Mouse (Mus musculus): ENCODE results near the gene Gm21905. TPM values are rescaled to one million over a fixed set of nuclear protein-coding genes. Genes with fewer than 3 reads are reported as not detected.

The Gm21905 gene
- polyA plus RNA-seq, 1 experiment = not detected

GRCm38 (mm10) chr5:67954097-67954496 is 7.9 kb upstream of the Gm21905 start:
- no peak for TF ChIP-seq EP300 (IDR thresholded peaks at IDR 0.05; ENCODE audit: insufficient read depth, low read depth, low read length)
- no peak for TF ChIP-seq CTCF (IDR thresholded peaks at IDR 0.05; ENCODE audit: low read depth, low read length)
- no peak for TF ChIP-seq POLR2A (IDR thresholded peaks at IDR 0.05; ENCODE audit: insufficient read depth, low read length)
- H3K4me3 ChIP-seq (ENCODE audit: low read depth, low read length) = no peak overlapping the region
- no peaks in the 10 kb centered on the region for H3K36me3 ChIP-seq (ENCODE audit: control insufficient read depth, insufficient read depth, low read length, poor library complexity, severe bottlenecking)
- H3K9ac ChIP-seq (ENCODE audit: low read depth, poor library complexity, severe bottlenecking) = no peak overlapping the region
- no peaks in the 10 kb centered on the region for H3K27me3 ChIP-seq (ENCODE audit: control insufficient read depth, insufficient read depth, low read length, poor library complexity, severe bottlenecking)
- no peaks in the 10 kb centered on the region for H3K9me3 ChIP-seq (replicated peaks; ENCODE audit: control insufficient read depth, insufficient read depth, low read length, poor library complexity, severe bottlenecking)
- H3K27ac ChIP-seq (ENCODE audit: insufficient read depth, low read length) = no peak overlapping the region
- no peaks in the 10 kb centered on the region for H3K4me1 ChIP-seq (ENCODE audit: control insufficient read depth, insufficient read depth, low read length)

DNA sequence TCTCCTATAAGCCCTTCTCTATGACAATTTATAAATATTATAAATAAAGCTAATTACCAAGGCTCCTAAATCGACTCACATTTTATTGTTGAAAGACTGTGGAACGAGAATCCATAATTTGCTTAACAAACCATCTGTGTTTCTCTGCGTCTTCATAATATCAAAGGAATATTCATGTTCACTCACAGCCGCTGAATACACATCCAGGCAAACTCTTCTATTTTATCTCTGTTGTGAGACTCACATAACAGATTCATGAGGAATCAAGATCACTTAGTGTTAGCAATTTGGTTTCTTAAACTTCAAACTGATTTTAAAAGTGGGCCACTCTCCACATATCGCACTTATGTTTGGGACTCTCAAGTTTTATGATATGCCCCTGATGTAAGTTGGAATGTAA is 1.9 kb upstream of the Gm21905 start:
- Histone ChIP-seq H3K27ac (ENCODE audit: insufficient read depth, low read length) (no peak overlapping the region), H3K36me3 (ENCODE audit: control insufficient read depth, insufficient read depth, low read length, poor library complexity, severe bottlenecking) (no peaks in the 10 kb centered on the region), H3K4me1 (ENCODE audit: control insufficient read depth, insufficient read depth, low read length) (no peaks in the 10 kb centered on the region), H3K27me3 (ENCODE audit: control insufficient read depth, insufficient read depth, low read length, poor library complexity, severe bottlenecking) (no peaks in the 10 kb centered on the region), H3K9me3 (replicated peaks; ENCODE audit: control insufficient read depth, insufficient read depth, low read length, poor library complexity, severe bottlenecking) (no peaks in the 10 kb centered on the region), H3K9ac (ENCODE audit: low read depth, poor library complexity, severe bottlenecking) (no peak overlapping the region), H3K4me3 (ENCODE audit: low read depth, low read length) (no peak overlapping the region)
- no peak for TF ChIP-seq POLR2A (IDR thresholded peaks at IDR 0.05; ENCODE audit: insufficient read depth, low read length)
- no peak for TF ChIP-seq CTCF (IDR thresholded peaks at IDR 0.05; ENCODE audit: low read depth, low read length)
- no peak for TF ChIP-seq EP300 (IDR thresholded peaks at IDR 0.05; ENCODE audit: insufficient read depth, low read depth, low read length)

DNA sequence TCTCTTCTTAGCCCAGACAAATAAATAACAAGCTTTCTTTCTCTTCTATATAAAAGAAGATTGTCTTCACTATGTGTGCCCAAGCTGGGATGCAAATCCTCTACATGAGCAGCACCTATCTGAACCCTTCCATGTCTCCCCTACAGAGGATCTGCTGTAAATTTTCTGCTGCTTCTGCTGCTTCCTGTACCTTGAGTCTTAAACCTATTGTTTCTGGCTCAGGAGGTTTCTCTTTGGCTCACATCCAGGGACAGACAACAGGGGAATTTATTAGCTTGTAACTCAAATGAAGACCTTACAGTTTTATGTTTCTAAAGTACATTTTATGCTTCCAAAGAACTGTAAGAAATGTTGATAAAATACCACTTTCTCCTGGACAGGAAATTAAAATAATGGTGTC is 785 bp upstream of the Gm21905 start:
- Histone ChIP-seq H3K27me3 (ENCODE audit: control insufficient read depth, insufficient read depth, low read length, poor library complexity, severe bottlenecking) (no peaks in the 10 kb centered on the region), H3K4me1 (ENCODE audit: control insufficient read depth, insufficient read depth, low read length) (no peaks in the 10 kb centered on the region), H3K4me3 (ENCODE audit: low read depth, low read length) (no peak overlapping the region), H3K9me3 (replicated peaks; ENCODE audit: control insufficient read depth, insufficient read depth, low read length, poor library complexity, severe bottlenecking) (no peaks in the 10 kb centered on the region), H3K9ac (ENCODE audit: low read depth, poor library complexity, severe bottlenecking) (no peak overlapping the region), H3K27ac (ENCODE audit: insufficient read depth, low read length) (no peak overlapping the region), H3K36me3 (ENCODE audit: control insufficient read depth, insufficient read depth, low read length, poor library complexity, severe bottlenecking) (no peaks in the 10 kb centered on the region)
- TF ChIP-seq EP300 (IDR thresholded peaks at IDR 0.05; ENCODE audit: insufficient read depth, low read depth, low read length) (no peak), POLR2A (IDR thresholded peaks at IDR 0.05; ENCODE audit: insufficient read depth, low read length) (no peak), CTCF (IDR thresholded peaks at IDR 0.05; ENCODE audit: low read depth, low read length) (no peak)

GRCm38 (mm10) chr5:67944074-67944785 is 2.0 kb downstream of the Gm21905 start:
- Histone ChIP-seq H3K9ac (ENCODE audit: low read depth, poor library complexity, severe bottlenecking) (no peak overlapping the region), H3K9me3 (replicated peaks; ENCODE audit: control insufficient read depth, insufficient read depth, low read length, poor library complexity, severe bottlenecking) (no peaks in the 10 kb centered on the region), H3K4me3 (ENCODE audit: low read depth, low read length) (no peak overlapping the region), H3K36me3 (ENCODE audit: control insufficient read depth, insufficient read depth, low read length, poor library complexity, severe bottlenecking) (no peaks in the 10 kb centered on the region), H3K27ac (ENCODE audit: insufficient read depth, low read length) (no peak overlapping the region), H3K4me1 (ENCODE audit: control insufficient read depth, insufficient read depth, low read length) (no peaks in the 10 kb centered on the region), H3K27me3 (ENCODE audit: control insufficient read depth, insufficient read depth, low read length, poor library complexity, severe bottlenecking) (no peaks in the 10 kb centered on the region)
- TF ChIP-seq POLR2A (IDR thresholded peaks at IDR 0.05; ENCODE audit: insufficient read depth, low read length) = no peak
- TF ChIP-seq CTCF (IDR thresholded peaks at IDR 0.05; ENCODE audit: low read depth, low read length) = no peak
- TF ChIP-seq EP300 (IDR thresholded peaks at IDR 0.05; ENCODE audit: insufficient read depth, low read depth, low read length) = no peak

DNA sequence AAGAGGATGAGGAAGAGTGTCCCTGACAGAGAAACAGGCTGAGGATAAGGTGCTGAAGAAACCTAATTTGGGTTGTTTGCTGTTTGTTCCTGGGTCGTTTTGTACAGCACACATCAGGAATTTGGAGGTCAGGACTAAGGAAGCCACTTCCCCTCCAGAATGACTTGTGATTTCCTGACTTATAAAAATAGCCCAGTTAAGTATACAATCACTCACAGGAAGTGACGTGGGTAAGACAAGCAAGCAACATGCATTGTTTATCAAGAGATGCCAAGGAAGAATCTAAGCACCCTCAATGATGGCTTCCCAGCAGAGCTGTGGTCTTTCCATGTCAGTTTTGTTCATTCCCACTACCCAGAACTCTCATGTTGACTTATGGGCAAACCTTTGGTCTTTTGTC is 3.0 kb downstream of the Gm21905 start:
- H3K9ac ChIP-seq (ENCODE audit: low read depth, poor library complexity, severe bottlenecking) = no peak overlapping the region
- H3K4me3 ChIP-seq (ENCODE audit: low read depth, low read length) = no peak overlapping the region
- H3K4me1 ChIP-seq (ENCODE audit: control insufficient read depth, insufficient read depth, low read length) = no peaks in the 10 kb centered on the region
- no peaks in the 10 kb centered on the region for H3K36me3 ChIP-seq (ENCODE audit: control insufficient read depth, insufficient read depth, low read length, poor library complexity, severe bottlenecking)
- H3K27ac ChIP-seq (ENCODE audit: insufficient read depth, low read length) = no peak overlapping the region
- no peaks in the 10 kb centered on the region for H3K27me3 ChIP-seq (ENCODE audit: control insufficient read depth, insufficient read depth, low read length, poor library complexity, severe bottlenecking)
- TF ChIP-seq POLR2A (IDR thresholded peaks at IDR 0.05; ENCODE audit: insufficient read depth, low read length) (no peak), CTCF (IDR thresholded peaks at IDR 0.05; ENCODE audit: low read depth, low read length) (no peak), EP300 (IDR thresholded peaks at IDR 0.05; ENCODE audit: insufficient read depth, low read depth, low read length) (no peak)
- H3K9me3 ChIP-seq (replicated peaks; ENCODE audit: control insufficient read depth, insufficient read depth, low read length, poor library complexity, severe bottlenecking) = no peaks in the 10 kb centered on the region

- TF ChIP-seq POLR2A (IDR thresholded peaks at IDR 0.05; ENCODE audit: insufficient read depth, low read length) = no peak
- H3K36me3 ChIP-seq (ENCODE audit: control insufficient read depth, insufficient read depth, low read length, poor library complexity, severe bottlenecking) = no peaks in the 10 kb centered on the region
- H3K27me3 ChIP-seq (ENCODE audit: control insufficient read depth, insufficient read depth, low read length, poor library complexity, severe bottlenecking) = no peaks in the 10 kb centered on the region
- H3K9me3 ChIP-seq (replicated peaks; ENCODE audit: control insufficient read depth, insufficient read depth, low read length, poor library complexity, severe bottlenecking) = no peaks in the 10 kb centered on the region
- H3K27ac ChIP-seq (ENCODE audit: insufficient read depth, low read length) = no peak within 1 kb of the TSS
- H3K4me1 ChIP-seq (ENCODE audit: control insufficient read depth, insufficient read depth, low read length) = no peaks in the 10 kb centered on the region
- no peak within 1 kb of the TSS for H3K9ac ChIP-seq (ENCODE audit: low read depth, poor library complexity, severe bottlenecking)
- H3K4me3 ChIP-seq (ENCODE audit: low read depth, low read length) = no peak within 1 kb of the TSS
Observed at GRCm38 (mm10) chr5:67941369-67941768, 4.9 kb downstream of the Gm21905 start, which contains the start of gene Gm5108. Gm5108 (plus strand) TSS chr5:67941669.

Measured in ES-Bruce4 (cell line).